Mouse (Mus musculus) hindlimb bud, embryonic 11.5 days (tissue): ENCODE data around the gene Nob1.

ENCODE experiments used
- DNase-seq: peaks from one replicate; pipeline ENCODE4 v3.0.0-alpha.2; 2012; ENCODE audit warnings: low read depth, low spot score; ENCODE audit errors: extremely low spot score

Gene Nob1

GRCm38 (mm10) chr8:107389557-107389956 is 35.3 kb downstream of the Nob1 start:
- no peak for DNase-seq

- DNase-seq, result no peak
Measured at GRCm38 (mm10) chr8:107387861-107388260, 37.0 kb downstream of the Nob1 start.

DNA sequence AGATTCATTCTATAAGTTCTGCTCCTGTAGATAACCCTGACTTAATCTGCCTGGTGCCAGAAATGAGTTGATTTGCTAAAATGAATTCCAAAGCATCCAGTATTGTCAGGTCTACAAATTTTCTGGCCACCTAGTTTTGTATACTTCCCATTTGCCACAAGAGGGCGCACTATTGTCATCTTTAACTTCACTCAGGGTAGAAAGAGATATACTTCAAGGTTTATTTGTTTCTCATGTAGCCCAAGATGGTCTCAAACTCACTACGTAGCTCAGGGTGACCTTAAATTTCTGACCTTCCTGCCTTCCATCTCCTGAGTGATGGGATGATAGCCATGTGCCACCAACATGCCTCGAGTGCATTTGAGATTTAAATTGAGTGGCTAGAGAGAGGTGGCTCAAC is 38.2 kb downstream of the Nob1 start:
- no peak for DNase-seq

- DNase-seq, result no peak
Measured at GRCm38 (mm10) chr8:107386171-107386570, 38.7 kb downstream of the Nob1 start.

- no peak for DNase-seq
Measured at GRCm38 (mm10) chr8:107385063-107385462, 39.8 kb downstream of the Nob1 start.

DNA sequence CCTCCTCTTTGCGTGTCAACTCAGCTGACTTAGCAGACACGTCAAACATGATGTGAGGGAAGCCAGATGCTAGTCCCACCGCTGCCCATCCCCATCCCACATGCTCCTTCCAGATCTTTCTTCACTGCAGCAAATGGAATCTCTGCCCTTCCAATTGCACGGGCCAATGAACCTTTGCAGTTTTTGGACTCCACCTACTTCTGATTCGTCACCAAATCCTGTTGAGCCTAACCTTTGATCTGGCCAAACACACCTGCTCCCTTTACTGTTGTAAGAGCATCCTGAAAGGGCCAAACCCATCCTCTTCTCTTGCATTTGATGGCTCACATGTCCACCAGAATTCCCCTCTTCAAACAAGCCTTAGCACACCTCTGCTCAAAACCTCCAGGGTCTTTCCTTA is 40.2 kb downstream of the Nob1 start:
- no peak for DNase-seq

- DNase-seq, result no peak
Measured at GRCm38 (mm10) chr8:107382898-107383297, 42.0 kb downstream of the Nob1 start.

DNA sequence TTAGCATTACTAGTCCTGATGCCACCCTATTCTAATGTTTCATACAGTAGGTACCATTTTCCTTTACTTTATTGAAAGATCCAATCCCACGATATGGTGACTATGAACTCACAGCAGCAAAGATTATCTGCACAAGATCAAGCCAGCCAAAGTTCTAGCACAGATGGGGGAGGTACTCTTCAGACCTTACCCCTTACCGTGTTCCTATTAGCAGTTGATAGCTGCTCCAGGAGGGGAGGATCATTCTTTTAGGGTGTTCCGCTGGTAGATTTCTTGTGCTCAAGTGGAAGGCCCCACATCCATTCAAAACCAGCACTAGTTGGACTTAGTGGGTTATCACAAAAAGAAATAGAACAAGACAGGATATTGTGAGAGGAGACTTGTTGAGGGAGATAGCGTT is 43.2 kb downstream of the Nob1 start:
- DNase-seq, result no peak

DNA sequence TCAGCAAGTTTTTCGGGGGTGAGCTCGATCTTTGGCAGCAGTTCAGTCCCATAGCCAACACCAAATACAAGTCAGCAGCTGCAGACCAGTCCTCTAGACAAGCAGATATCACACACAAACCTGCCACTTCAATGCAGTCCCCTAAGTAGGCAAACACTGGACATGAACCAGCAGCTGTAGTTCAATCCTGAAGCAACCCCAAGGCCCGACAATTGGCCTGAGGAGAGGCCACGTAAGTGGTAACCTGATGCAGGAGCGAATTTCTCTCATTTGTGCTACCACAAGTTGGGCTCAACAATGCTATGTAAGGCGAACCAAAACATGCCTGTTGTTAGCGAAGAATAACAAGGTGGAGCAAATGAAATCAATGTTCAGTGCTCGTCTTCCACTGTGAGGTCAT is 44.1 kb downstream of the Nob1 start:
- DNase-seq, result no peak

- DNase-seq, result no peak
Measured at GRCm38 (mm10) chr8:107377346-107377745, 47.5 kb downstream of the Nob1 start.

DNA sequence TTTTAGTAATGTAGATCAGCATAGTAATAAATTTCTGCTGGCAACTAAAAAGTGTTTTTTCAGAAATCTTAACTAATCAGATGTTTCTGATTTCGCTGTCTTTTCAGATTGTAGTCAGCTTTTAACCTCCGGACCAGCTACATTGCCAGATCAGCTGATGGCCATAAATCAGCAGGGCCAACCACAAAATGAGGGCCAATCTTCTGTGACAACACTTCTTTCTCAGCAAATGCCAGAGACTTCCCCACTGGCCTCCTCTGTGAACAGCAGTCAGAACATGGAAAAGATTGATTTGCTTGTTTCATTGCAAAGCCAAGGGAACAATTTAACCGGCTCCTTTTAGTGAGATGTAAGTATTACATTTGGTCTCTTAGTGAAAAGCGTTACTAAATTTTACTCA is 54.5 kb downstream of the Nob1 start:
- DNase-seq, result no peak
